Mouse (Mus musculus): ENCODE results near the gene Znrf3. TPM values are rescaled to one million over a fixed set of nuclear protein-coding genes. Genes with fewer than 3 reads are reported as not detected.

Znrf3 gene
- polyA plus RNA-seq, 1 experiment from 2014 or later: 9.2 TPM

GRCm38 (mm10) chr11:5296576-5297115 is 148.0 kb downstream of the Znrf3 start:
- Histone ChIP-seq H3K27ac (no peak overlapping the region), H3K9ac (no peak overlapping the region), H3K4me1 (peaks cover 24% of the 10 kb centered on the region), H3K27me3 (no peaks in the 10 kb centered on the region), H3K4me3 (no peak overlapping the region), H3K4me2 (0 out of 2 replicates have a peak overlapping the region, but pooled peaks have one; percentile 21), H3K9me3 (replicated peaks) (no peaks in the 10 kb centered on the region), H3K36me3 (ENCODE audit: poor library complexity, severe bottlenecking) (no peaks in the 10 kb centered on the region)
- WGBS: 48% methylated on average over 2 of the region's 2 CpGs
- no peak for ATAC-seq

GRCm38 (mm10) chr11:5294805-5295204 is 149.8 kb downstream of the Znrf3 start:
- Histone ChIP-seq H3K4me3 (no peak overlapping the region), H3K9ac (no peak overlapping the region), H3K4me2 (no peak overlapping the region), H3K9me3 (replicated peaks) (no peaks in the 10 kb centered on the region), H3K27me3 (no peaks in the 10 kb centered on the region), H3K4me1 (peaks cover 24% of the 10 kb centered on the region), H3K27ac (no peak overlapping the region), H3K36me3 (ENCODE audit: poor library complexity, severe bottlenecking) (no peaks in the 10 kb centered on the region)
- WGBS: 85% methylated on average over 3 of the region's 3 CpGs
- ATAC-seq: no peak

GRCm38 (mm10) chr11:5290691-5291090 is 154.0 kb downstream of the Znrf3 start:
- H3K4me3 ChIP-seq: no peak overlapping the region
- no peaks in the 10 kb centered on the region for H3K4me1 ChIP-seq
- H3K27me3 ChIP-seq: no peaks in the 10 kb centered on the region
- no peaks in the 10 kb centered on the region for H3K9me3 ChIP-seq (replicated peaks)
- H3K27ac ChIP-seq: no peak overlapping the region
- H3K4me2 ChIP-seq: no peak overlapping the region
- H3K36me3 ChIP-seq (ENCODE audit: poor library complexity, severe bottlenecking): peaks cover 17% of the 10 kb centered on the region
- no peak for ATAC-seq
- no peak overlapping the region for H3K9ac ChIP-seq
- whole genome bisulfite sequencing: 16% methylated on average over 5 of the region's 5 CpGs

- ATAC-seq: no peak
These were observed 154.6 kb downstream of the Znrf3 start for GRCm38 (mm10) chr11:5289826-5290580.

GRCm38 (mm10) chr11:5283987-5284386 is 160.7 kb downstream of the Znrf3 start:
- no peaks in the 10 kb centered on the region for H3K9me3 ChIP-seq (replicated peaks)
- no peak for ATAC-seq
- no peak overlapping the region for H3K4me2 ChIP-seq
- H3K4me3 ChIP-seq: no peak overlapping the region
- WGBS: 92% methylated on average over 2 of the region's 2 CpGs
- H3K36me3 ChIP-seq (ENCODE audit: poor library complexity, severe bottlenecking): peaks cover 70% of the 10 kb centered on the region
- H3K27ac ChIP-seq: no peak overlapping the region
- H3K4me1 ChIP-seq: no peaks in the 10 kb centered on the region
- H3K9ac ChIP-seq: no peak overlapping the region
- H3K27me3 ChIP-seq: no peaks in the 10 kb centered on the region

More at GRCm38 (mm10) chr11:5289826-5290580, 154.6 kb downstream of the Znrf3 start:
- no peaks in the 10 kb centered on the region for H3K4me1 ChIP-seq
- H3K9me3 ChIP-seq (replicated peaks): no peaks in the 10 kb centered on the region
- H3K27me3 ChIP-seq: no peaks in the 10 kb centered on the region
- no peak overlapping the region; the same call in 1 of the 2 replicates for H3K27ac ChIP-seq
- no peak overlapping the region for H3K4me2 ChIP-seq
- H3K36me3 ChIP-seq (ENCODE audit: poor library complexity, severe bottlenecking): peaks cover 23% of the 10 kb centered on the region
- no peak overlapping the region for H3K4me3 ChIP-seq
- H3K9ac ChIP-seq: no peak overlapping the region
- WGBS: 65% methylated on average over 4 of the region's 4 CpGs

GRCm38 (mm10) chr11:5280932-5281331 is 163.7 kb downstream of the Znrf3 start:
- H3K9me3 ChIP-seq (replicated peaks): no peaks in the 10 kb centered on the region
- H3K4me3 ChIP-seq: no peak overlapping the region
- no peaks in the 10 kb centered on the region for H3K27me3 ChIP-seq
- no peak overlapping the region for H3K4me2 ChIP-seq
- no peak overlapping the region for H3K9ac ChIP-seq
- 88% methylated on average over 7 of the region's 7 CpGs for WGBS
- peaks cover 55% of the 10 kb centered on the region for H3K36me3 ChIP-seq (ENCODE audit: poor library complexity, severe bottlenecking)
- H3K27ac ChIP-seq: peak overlapping the region; percentile 14; the same call in 1 of the 2 replicates
- no peak for ATAC-seq
- H3K4me1 ChIP-seq: peaks cover 4% of the 10 kb centered on the region; the same call in 1 of the 2 replicates

- Histone ChIP-seq H3K4me1 (peaks cover 4% of the 10 kb centered on the region; the same call in 1 of the 2 replicates), H3K36me3 (ENCODE audit: poor library complexity, severe bottlenecking) (peaks cover 37% of the 10 kb centered on the region), H3K4me2 (no peak overlapping the region), H3K4me3 (no peak overlapping the region), H3K27me3 (no peaks in the 10 kb centered on the region), H3K9me3 (replicated peaks) (no peaks in the 10 kb centered on the region), H3K27ac (no peak overlapping the region), H3K9ac (no peak overlapping the region)
- 84% methylated on average over 2 of the region's 2 CpGs for WGBS
- ATAC-seq: no peak
These were observed 166.2 kb downstream of the Znrf3 start for GRCm38 (mm10) chr11:5278463-5278862.

GRCm38 (mm10) chr11:5277307-5277971 is 167.2 kb downstream of the Znrf3 start:
- Histone ChIP-seq H3K4me1 (peaks cover 9% of the 10 kb centered on the region), H3K27ac (peak overlapping the region; percentile 51; the same call in 1 of the 2 replicates), H3K9ac (no peak overlapping the region), H3K4me3 (no peak overlapping the region), H3K36me3 (ENCODE audit: poor library complexity, severe bottlenecking) (peaks cover 27% of the 10 kb centered on the region), H3K27me3 (no peaks in the 10 kb centered on the region), H3K4me2 (no peak overlapping the region), H3K9me3 (replicated peaks) (no peaks in the 10 kb centered on the region)
- no peak for ATAC-seq
- WGBS: 59% methylated on average over 5 of the region's 5 CpGs

GRCm38 (mm10) chr11:5275216-5275615 is 169.4 kb downstream of the Znrf3 start:
- H3K36me3 ChIP-seq (ENCODE audit: poor library complexity, severe bottlenecking): 0 out of 2 replicates have a peak, but pooled peaks cover 6% of the 10 kb centered on the region
- ATAC-seq: no peak
- no peak overlapping the region for H3K4me3 ChIP-seq
- WGBS: 87% methylated on average over 4 of the region's 4 CpGs
- H3K9me3 ChIP-seq (replicated peaks): no peaks in the 10 kb centered on the region
- peaks cover 22% of the 10 kb centered on the region for H3K4me1 ChIP-seq
- H3K4me2 ChIP-seq: no peak overlapping the region
- no peak overlapping the region for H3K9ac ChIP-seq
- no peak overlapping the region for H3K27ac ChIP-seq
- no peaks in the 10 kb centered on the region for H3K27me3 ChIP-seq

GRCm38 (mm10) chr11:5272536-5273234 is 172.0 kb downstream of the Znrf3 start:
- peaks cover 20% of the 10 kb centered on the region for H3K4me1 ChIP-seq
- no peaks in the 10 kb centered on the region for H3K9me3 ChIP-seq (replicated peaks)
- no peaks in the 10 kb centered on the region for H3K36me3 ChIP-seq (ENCODE audit: poor library complexity, severe bottlenecking)
- WGBS: 80% methylated on average over 9 of the region's 9 CpGs
- H3K9ac ChIP-seq: no peak overlapping the region
- no peak overlapping the region for H3K4me3 ChIP-seq
- H3K27me3 ChIP-seq: no peaks in the 10 kb centered on the region
- no peak overlapping the region for H3K4me2 ChIP-seq
- H3K27ac ChIP-seq: peak overlapping the region; percentile 25; the same call in 1 of the 2 replicates
- no peak for ATAC-seq

- Histone ChIP-seq H3K4me2 (no peak overlapping the region), H3K36me3 (ENCODE audit: poor library complexity, severe bottlenecking) (no peaks in the 10 kb centered on the region), H3K27ac (peak overlapping the region; percentile 44), H3K4me1 (peaks cover 18% of the 10 kb centered on the region), H3K27me3 (no peaks in the 10 kb centered on the region), H3K4me3 (no peak overlapping the region), H3K9ac (no peak overlapping the region), H3K9me3 (replicated peaks) (no peaks in the 10 kb centered on the region)
- ATAC-seq: no peak
- WGBS: 44% methylated on average over 4 of the region's 4 CpGs
These were observed 172.6 kb downstream of the Znrf3 start for GRCm38 (mm10) chr11:5272066-5272360.
